ENCODE assay signal across 8 mouse cellular contexts in the genomic region with DNA sequence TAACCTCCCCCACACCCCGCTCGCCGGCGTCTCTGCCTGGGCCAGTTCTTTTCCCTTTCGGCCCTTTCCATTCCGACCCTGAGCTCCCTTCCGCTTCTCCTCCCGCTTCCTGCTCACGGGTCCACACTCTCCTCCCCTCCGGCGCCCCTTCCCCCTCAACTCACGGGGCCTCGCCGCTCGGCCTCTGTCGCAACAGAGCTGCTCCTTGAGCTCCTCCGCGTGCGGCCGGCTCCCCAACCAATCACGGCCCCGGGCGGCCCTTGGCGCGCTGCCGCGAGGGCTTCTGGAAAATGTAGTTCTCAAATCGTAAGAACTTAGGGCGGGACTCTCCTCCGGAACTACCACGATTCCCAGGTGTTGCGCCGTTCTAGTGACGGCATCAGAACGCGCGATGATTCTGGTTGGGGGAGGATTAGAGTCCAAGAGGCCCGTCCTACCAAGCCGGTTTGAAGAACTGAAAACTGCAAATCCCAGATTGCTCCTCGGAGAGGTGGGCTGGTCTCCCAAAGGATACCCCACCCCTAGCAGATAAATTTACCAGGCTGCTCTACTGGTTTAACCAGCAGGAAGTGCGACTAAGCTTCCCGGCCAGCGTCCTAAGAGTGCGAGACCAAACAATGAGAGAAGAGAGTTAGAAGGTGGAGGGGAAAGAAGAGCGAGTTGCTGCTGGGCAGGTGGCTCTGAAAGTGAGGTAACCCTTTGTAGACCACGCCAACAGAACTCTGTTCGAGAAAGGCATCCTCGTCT. TPM values are rescaled to one million over a fixed set of nuclear protein-coding genes. Genes with fewer than 3 reads are reported as not detected.
DNase-seq lines count a peak whose midpoint lies in the region; ATAC-seq and TF ChIP-seq lines count a peak whose summit lies in the region.

Abcf2 (minus strand) TSS at position 285 of the 747 bp plus-strand sequence.

- ATAC-seq in activated CD4-positive, CD25-positive, alpha-beta regulatory T cell, adult 4 months: peak; percentile 91

- H3K36me3 ChIP-seq in megakaryocyte, embryonic 14.5 days (replicated peaks; ENCODE audit: low read length): peaks cover 33% of the 10 kb centered on the region

- H3K9me3 ChIP-seq in megakaryocyte, embryonic 14.5 days: no peaks in the 10 kb centered on the region

- TF ChIP-seq CTCF in cortical plate, adult 2 months (IDR thresholded peaks at IDR 0.05; ENCODE audit: extremely low read depth, insufficient read depth, low read length): no peak

- 0 out of 2 replicates have a peak within 1 kb of the TSS, but pooled peaks have one; percentile 7 for H3K27ac ChIP-seq in cortical plate, adult 2 months (ENCODE audit: insufficient read depth, low read length)

- peak; percentile 99 to 100 for DNase-seq in gastrocnemius, adult 8-10 months (ENCODE audit: low spot score in 2 of 2)
- DNase-seq in hindlimb bud, embryonic 11.5 days (ENCODE audit: extremely low spot score, low read depth, low spot score): peak; percentile 100
- DNase-seq in left cerebral cortex, adult 8-10 months (ENCODE audit: low spot score in 2 of 2): peak; percentile 100
- DNase-seq in right cerebral cortex, postnatal 10 days (ENCODE audit: low spot score in 2 of 2): peak; percentile 100
- peak; percentile 99 for DNase-seq in urinary bladder, postnatal 25 days (ENCODE audit: low spot score)

- peak; percentile 87 for TF ChIP-seq POLR2A in cortical plate, adult 2 months (IDR thresholded peaks at IDR 0.05; ENCODE audit: extremely low read depth, insufficient read depth, low read length)

- no peaks in the 10 kb centered on the region for H3K27me3 ChIP-seq in megakaryocyte, embryonic 14.5 days (replicated peaks)

- no peaks in the 10 kb centered on the region for H3K4me1 ChIP-seq in cortical plate, adult 2 months (ENCODE audit: control insufficient read depth, insufficient read depth, low read length)
- peaks cover 39% of the 10 kb centered on the region for H3K4me1 ChIP-seq in megakaryocyte, embryonic 14.5 days

- H3K4me3 ChIP-seq in cortical plate, adult 2 months (ENCODE audit: insufficient read depth, low read length): peak within 1 kb of the TSS; percentile 54
- H3K4me3 ChIP-seq in megakaryocyte, embryonic 14.5 days (replicated peaks): peak within 1 kb of the TSS; percentile 97

RNA-seq across cellular contexts. Expression of gene Abcf2, which starts in this region (rescaled TPM):
- polyA plus RNA-seq in activated CD4-positive, CD25-positive, alpha-beta regulatory T cell, adult 4 months (2017; shearing (Covaris generic)): 10 to 100 TPM; 51.8 to 56.8 TPM
- polyA plus RNA-seq in cortical plate, adult 2 months (2012; rRNA removed): 83.6 and 87.1 TPM in 2 replicates
- 100 to 1,000 TPM; 114 to 132 (median 122) TPM for total RNA-seq in gastrocnemius, adult 8-10 months (2022)
- total RNA-seq in left cerebral cortex, adult 8-10 months (2022): 10 to 100 TPM; 80.5 to 93.3 (median 83.7) TPM
- polyA plus RNA-seq in megakaryocyte, embryonic 14.5 days (2012; ENCODE audit: insufficient read depth, low replicate concordance): 49.0 and 53.1 TPM in 2 replicates

Comparison
In these comparisons a context has a peak if more than half of its experiments do, and no peak if none do; other contexts are left out.
1. Peak in every context shown above with its lines: DNase-seq, ATAC-seq, H3K4me3 ChIP-seq and H3K27ac ChIP-seq.